Mouse (Mus musculus): Measurements from ENCODE around the gene Phgdh. TPM values are rescaled to one million over a fixed set of nuclear protein-coding genes. Genes with fewer than 3 reads are reported as not detected.

Gene Phgdh
- polyA plus RNA-seq, 1 experiment = 30.7 TPM

DNA sequence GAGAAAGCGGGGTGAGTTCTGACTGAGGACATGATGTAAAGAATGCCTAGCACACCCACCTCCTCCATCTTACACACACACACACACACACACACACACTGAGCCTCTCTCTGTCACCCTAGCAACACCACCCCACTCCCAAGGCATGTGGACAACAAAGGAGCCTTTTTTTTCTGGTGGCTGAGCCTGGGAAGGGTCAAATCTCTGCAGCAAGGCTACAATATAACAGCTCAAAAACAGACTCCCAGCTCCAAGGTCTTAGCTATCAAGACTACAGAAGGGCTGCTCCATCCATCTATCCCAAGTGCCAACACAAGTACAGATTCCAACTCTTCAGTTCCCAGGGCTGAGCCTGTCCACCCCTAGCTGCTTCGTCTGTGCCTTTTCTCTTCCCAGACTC lies 20.6 kb downstream of the Phgdh start:
- H3K4me3 ChIP-seq (replicated peaks; ENCODE audit: control insufficient read depth, low read depth, low read length) = no peak overlapping the region

DNA sequence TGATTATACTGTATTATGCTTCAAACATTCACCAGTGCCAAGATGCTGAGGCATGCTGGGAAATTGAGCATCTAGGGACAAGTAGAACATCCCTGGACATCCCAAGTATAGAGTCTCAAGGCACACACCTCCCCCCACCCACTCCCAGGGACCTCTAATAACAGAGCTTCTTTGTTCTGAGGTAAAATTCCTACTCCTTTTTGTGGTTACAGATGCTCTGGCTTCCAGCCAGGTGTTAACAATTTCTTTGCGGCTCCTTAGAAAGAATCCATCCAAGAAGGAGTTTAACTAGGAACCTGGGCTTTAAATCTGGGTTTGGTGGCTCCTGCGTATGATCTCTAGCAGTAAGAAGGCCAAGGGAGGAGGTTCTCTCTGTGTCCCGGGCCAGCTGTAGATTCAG lies 22.6 kb downstream of the Phgdh start:
- TF ChIP-seq CTCF (IDR thresholded peaks at IDR 0.05; ENCODE audit: control insufficient read depth, insufficient read depth, low read length) = no peak
- no peak for TF ChIP-seq POLR2A (IDR thresholded peaks at IDR 0.05; ENCODE audit: borderline replicate concordance, control insufficient read depth, low read depth, low read length)
- no peak overlapping the region for H3K4me3 ChIP-seq (replicated peaks; ENCODE audit: control insufficient read depth, low read depth, low read length)
- H3K27ac ChIP-seq (ENCODE audit: control insufficient read depth, insufficient read depth, low read depth, low read length, poor library complexity) = no peak overlapping the region
- 83% methylated on average over 3 of the region's 3 CpGs for WGBS
- H3K4me1 ChIP-seq (ENCODE audit: control insufficient read depth, insufficient read depth, low read length) = no peaks in the 10 kb centered on the region

More for the DNA sequence above, 20.6 kb downstream of the Phgdh start:
- Histone ChIP-seq H3K4me1 (ENCODE audit: control insufficient read depth, insufficient read depth, low read length) (no peaks in the 10 kb centered on the region), H3K27ac (ENCODE audit: control insufficient read depth, insufficient read depth, low read depth, low read length, poor library complexity) (no peak overlapping the region)
- WGBS = 65% methylated on average over 2 of the region's 2 CpGs
- TF ChIP-seq CTCF (IDR thresholded peaks at IDR 0.05; ENCODE audit: control insufficient read depth, insufficient read depth, low read length) = no peak
- TF ChIP-seq POLR2A (IDR thresholded peaks at IDR 0.05; ENCODE audit: borderline replicate concordance, control insufficient read depth, low read depth, low read length) = no peak

DNA sequence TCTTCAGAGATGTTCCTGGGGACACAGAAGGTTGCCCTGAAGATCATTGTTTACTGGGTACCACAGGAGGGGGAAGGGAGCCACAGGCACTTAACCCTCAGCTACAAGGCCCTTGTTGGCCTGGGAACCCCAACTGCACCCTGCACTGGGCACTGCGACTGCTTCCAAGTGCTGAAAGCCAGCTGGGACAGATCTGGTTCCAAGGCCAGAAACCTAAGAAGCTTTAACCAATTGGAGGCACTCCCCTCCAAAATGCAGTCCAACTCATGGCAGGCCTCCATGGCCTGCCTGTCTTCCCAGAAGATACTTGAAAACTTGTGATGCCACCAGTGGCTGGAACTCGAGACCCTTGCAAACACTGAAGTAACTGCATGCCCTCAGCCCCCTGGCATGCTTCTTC lies 24.6 kb downstream of the Phgdh start:
- WGBS = 74% methylated on average over 2 of the region's 2 CpGs
- Histone ChIP-seq H3K4me3 (replicated peaks; ENCODE audit: control insufficient read depth, low read depth, low read length) (no peak overlapping the region), H3K27ac (ENCODE audit: control insufficient read depth, insufficient read depth, low read depth, low read length, poor library complexity) (no peak overlapping the region), H3K4me1 (ENCODE audit: control insufficient read depth, insufficient read depth, low read length) (no peaks in the 10 kb centered on the region)
- no peak for TF ChIP-seq POLR2A (IDR thresholded peaks at IDR 0.05; ENCODE audit: borderline replicate concordance, control insufficient read depth, low read depth, low read length)
- no peak for TF ChIP-seq CTCF (IDR thresholded peaks at IDR 0.05; ENCODE audit: control insufficient read depth, insufficient read depth, low read length)

DNA sequence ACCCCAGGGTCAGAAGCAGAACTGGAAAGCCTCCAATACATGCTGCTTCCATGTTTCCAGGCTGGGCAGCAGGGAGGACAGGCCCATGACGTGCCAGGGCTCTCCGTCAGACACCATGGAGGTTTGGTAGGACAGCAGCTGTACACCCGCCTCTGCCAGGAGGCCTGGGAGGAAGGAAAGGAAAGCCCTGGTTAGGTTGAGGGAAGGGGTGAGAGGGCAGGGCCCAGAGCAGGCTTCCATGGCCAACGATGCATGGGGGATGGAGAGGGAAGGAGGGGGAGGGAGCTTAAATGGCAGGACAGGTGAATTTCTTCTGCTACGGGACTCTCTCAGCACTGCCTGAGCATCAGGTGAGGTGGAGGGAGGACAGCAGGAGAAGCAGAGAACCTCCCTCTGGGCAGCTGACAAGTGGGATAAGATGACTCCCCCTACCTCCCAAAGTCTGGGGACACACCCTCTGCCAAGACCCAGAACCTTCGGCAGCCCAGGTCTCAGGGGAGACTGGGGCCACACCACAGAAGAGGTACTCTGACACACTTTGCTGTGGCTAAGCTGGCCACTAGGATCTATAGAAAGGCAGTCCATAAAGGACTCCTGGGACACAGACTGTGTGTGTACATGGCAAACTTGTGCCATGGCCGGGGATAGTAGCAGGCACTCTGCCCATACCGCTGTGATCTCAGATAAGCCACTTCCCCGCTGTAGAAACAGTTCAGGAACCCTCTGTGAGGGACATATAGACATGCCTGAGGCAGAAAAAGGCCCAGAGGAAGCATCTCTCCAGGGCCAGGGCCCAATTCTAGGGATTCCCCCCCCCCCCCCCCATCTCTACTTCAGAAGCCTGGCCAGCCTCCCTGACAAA lies 26.3 kb downstream of the Phgdh start:
- Histone ChIP-seq H3K4me3 (replicated peaks; ENCODE audit: control insufficient read depth, low read depth, low read length) (no peak overlapping the region), H3K4me1 (ENCODE audit: control insufficient read depth, insufficient read depth, low read length) (no peaks in the 10 kb centered on the region)
- TF ChIP-seq CTCF (IDR thresholded peaks at IDR 0.05; ENCODE audit: control insufficient read depth, insufficient read depth, low read length) = no peak

DNA sequence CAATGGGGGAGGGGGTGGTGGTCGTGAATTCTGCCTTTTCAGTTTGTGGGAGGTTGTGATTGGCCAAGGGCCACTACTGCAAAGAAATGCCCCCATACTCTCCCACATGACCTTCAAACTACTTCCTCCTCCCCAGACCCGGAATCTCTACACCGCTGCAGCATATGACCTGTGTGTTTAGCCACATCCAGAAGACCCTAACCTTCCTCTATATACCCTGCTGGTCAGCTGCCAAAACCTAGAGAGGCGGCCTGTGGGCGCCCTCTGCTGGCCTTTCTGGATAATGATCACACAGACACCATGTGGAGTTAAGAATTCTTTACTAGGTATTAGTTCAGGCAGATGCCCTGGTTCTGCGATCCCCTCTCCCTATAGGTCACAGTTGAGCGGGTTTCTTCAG lies 26.9 kb downstream of the Phgdh start:
- Histone ChIP-seq H3K4me3 (replicated peaks; ENCODE audit: control insufficient read depth, low read depth, low read length) (no peak overlapping the region), H3K27ac (ENCODE audit: control insufficient read depth, insufficient read depth, low read depth, low read length, poor library complexity) (no peak overlapping the region), H3K4me1 (ENCODE audit: control insufficient read depth, insufficient read depth, low read length) (no peaks in the 10 kb centered on the region)
- WGBS = 43% methylated on average over 7 of the region's 7 CpGs
- TF ChIP-seq POLR2A (IDR thresholded peaks at IDR 0.05; ENCODE audit: borderline replicate concordance, control insufficient read depth, low read depth, low read length) (no peak), CTCF (IDR thresholded peaks at IDR 0.05; ENCODE audit: control insufficient read depth, insufficient read depth, low read length) (peak; percentile 60)

More for the DNA sequence above, 26.3 kb downstream of the Phgdh start:
- no peak overlapping the region for H3K27ac ChIP-seq (ENCODE audit: control insufficient read depth, insufficient read depth, low read depth, low read length, poor library complexity)
- 70% methylated on average over 9 of the region's 9 CpGs for WGBS

DNA sequence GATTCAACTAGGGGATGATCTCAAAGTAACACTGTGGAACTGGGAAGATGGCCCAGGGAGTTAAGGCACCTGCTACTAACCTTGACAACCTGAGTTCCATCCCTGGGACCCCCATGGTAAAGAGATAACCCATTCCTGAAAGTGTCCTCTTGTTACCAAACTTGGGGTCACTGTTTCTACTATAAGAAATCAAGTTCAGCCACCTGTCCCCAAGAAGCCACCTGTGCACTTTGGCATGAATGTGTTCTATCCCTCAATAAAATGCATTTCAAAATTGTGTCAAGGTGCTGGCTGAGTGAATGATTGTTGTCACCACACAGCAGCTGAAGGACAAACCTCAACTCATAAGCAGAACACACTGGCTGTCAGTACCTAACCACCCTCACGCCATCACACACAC lies 29.3 kb downstream of the Phgdh start:
- Histone ChIP-seq H3K27ac (ENCODE audit: control insufficient read depth, insufficient read depth, low read depth, low read length, poor library complexity) (no peak overlapping the region), H3K4me1 (ENCODE audit: control insufficient read depth, insufficient read depth, low read length) (no peaks in the 10 kb centered on the region), H3K4me3 (replicated peaks; ENCODE audit: control insufficient read depth, low read depth, low read length) (no peak overlapping the region)
- TF ChIP-seq POLR2A (IDR thresholded peaks at IDR 0.05; ENCODE audit: borderline replicate concordance, control insufficient read depth, low read depth, low read length) (no peak), CTCF (IDR thresholded peaks at IDR 0.05; ENCODE audit: control insufficient read depth, insufficient read depth, low read length) (no peak)
- WGBS = 53% methylated on average over 1 of the region's 1 CpGs

DNA sequence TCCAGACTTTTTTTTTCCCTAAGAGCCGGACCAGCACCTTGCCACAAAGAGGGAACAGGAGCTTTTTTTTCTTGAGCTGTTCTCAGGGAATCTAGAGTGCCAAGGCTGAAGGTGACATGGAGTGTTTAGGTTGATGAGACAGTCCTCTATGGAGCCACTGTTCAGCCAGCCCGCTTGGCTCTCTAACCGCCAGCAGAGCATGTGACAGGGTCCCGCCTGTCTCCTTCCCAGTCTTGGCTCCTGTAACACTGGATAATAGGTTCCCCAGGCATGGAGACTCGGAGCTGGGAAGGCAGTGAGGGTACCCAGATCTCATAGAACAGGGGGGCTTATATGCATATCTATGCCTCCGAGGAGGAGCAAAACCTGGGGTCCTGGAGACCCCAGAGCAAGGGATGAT lies 31.2 kb downstream of the Phgdh start:
- no peak overlapping the region for H3K4me3 ChIP-seq (replicated peaks; ENCODE audit: control insufficient read depth, low read depth, low read length)
- WGBS = 81% methylated on average over 6 of the region's 6 CpGs
- TF ChIP-seq POLR2A (IDR thresholded peaks at IDR 0.05; ENCODE audit: borderline replicate concordance, control insufficient read depth, low read depth, low read length) = no peak
- TF ChIP-seq CTCF (IDR thresholded peaks at IDR 0.05; ENCODE audit: control insufficient read depth, insufficient read depth, low read length) = no peak

DNA sequence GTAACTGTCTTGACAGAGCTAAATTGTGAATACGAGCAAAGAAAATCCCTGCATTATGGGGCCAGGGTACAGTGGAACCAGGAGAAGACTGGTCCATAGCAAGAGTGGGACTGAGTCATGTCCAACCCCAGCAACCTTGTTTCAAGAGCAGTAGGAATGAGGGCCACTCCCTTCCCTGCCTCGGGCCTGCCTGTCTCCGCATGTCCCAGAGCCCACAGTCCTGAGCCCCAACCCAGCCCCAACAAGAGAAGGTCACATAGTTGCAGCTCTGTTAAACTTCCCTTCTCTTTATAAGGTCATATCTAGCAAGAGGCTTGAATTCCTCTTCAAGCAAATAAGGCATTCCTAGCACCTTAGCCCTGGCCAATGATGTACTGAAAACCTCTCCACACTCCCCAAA lies 38.0 kb downstream of the Phgdh start:
- no peak overlapping the region for H3K27ac ChIP-seq (ENCODE audit: control insufficient read depth, insufficient read depth, low read depth, low read length, poor library complexity)
- no peak overlapping the region for H3K4me3 ChIP-seq (replicated peaks; ENCODE audit: control insufficient read depth, low read depth, low read length)
- TF ChIP-seq CTCF (IDR thresholded peaks at IDR 0.05; ENCODE audit: control insufficient read depth, insufficient read depth, low read length) = no peak
- TF ChIP-seq POLR2A (IDR thresholded peaks at IDR 0.05; ENCODE audit: borderline replicate concordance, control insufficient read depth, low read depth, low read length) = no peak
- WGBS = 85% methylated on average over 3 of the region's 3 CpGs
- no peaks in the 10 kb centered on the region for H3K4me1 ChIP-seq (ENCODE audit: control insufficient read depth, insufficient read depth, low read length)

More for the DNA sequence above, 31.2 kb downstream of the Phgdh start:
- no peaks in the 10 kb centered on the region for H3K4me1 ChIP-seq (ENCODE audit: control insufficient read depth, insufficient read depth, low read length)
- H3K27ac ChIP-seq (ENCODE audit: control insufficient read depth, insufficient read depth, low read depth, low read length, poor library complexity) = no peak overlapping the region
